Mouse (Mus musculus) kidney, adult 2 months (tissue): ENCODE results near the gene Snrpf.
"Not testable (repeated sequence)": the region's sequence is repeated elsewhere in the genome, so short reads cannot be mapped to it uniquely, and the experiment has no call there.

Experiments
- CTCF ChIP-seq: fragments of 200-500 bp; conservative IDR thresholded peaks from 2 replicates; pipeline ENCODE4 v1.5.1; 2011; ENCODE audit warnings: low read depth, mild to moderate bottlenecking, control low read depth, low read length, moderate library complexity, mixed read lengths; ENCODE audit not compliant: insufficient read depth, insufficient read length
- POLR2A ChIP-seq: fragments of 200-500 bp; IDR thresholded peaks from one replicate; pipeline ENCODE4 v1.6.1; 2011; ENCODE audit warnings: low read depth, low read length, control low read depth

DNA sequence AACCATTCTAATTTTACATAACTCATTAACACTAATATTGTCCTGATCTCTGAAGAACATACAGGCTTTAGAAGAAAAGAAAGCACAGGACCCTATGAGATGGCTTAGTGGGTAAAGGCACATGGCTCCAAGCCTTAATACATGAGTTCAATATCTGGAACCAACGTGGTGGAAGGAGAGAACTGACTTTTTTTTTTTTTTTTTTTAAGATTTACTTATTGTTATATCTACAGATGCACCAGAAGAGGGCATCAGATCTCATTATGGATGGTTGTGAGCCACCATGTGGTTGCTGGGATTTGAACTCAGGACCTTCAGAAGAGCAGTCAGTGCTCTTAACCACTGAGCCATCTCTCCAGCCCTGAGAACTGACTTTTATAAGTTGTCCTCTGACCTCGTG, 31.5 kb downstream of the Snrpf start:
- TF ChIP-seq POLR2A, CTCF: not testable (repeated sequence)
